9 mouse cellular contexts compared by ENCODE assay signal in genomic region chr16:77685651-77686190, GRCm38 (mm10).
DNase-seq lines count a peak whose midpoint lies in the region; ATAC-seq lines count a peak whose summit lies in the region.
"Had no signal": no experiment of that assay in that cellular context is flagged by ENCODE, and none has a peak within 500 bp of the region (broad histone marks: within the 10 kb centered on the region; RNA-seq: fewer than 3 reads in every experiment).

No protein-coding gene starts in this region.

- no peak for ATAC-seq in midbrain, embryonic 12.5 days (ENCODE audit: low FRiP score, low read depth)
- no peak for ATAC-seq in midbrain, embryonic 11.5 days (ENCODE audit: low FRiP score)
- ATAC-seq in embryonic facial prominence, embryonic 15.5 days (ENCODE audit: insufficient number of reproducible peaks, low FRiP score, low TSS enrichment, low read depth) = no peak
- peak; percentile 94 for ATAC-seq in neural tube, embryonic 13.5 days (ENCODE audit: low read depth)
- no peak for ATAC-seq in inflammation-experienced regulatory T-cells, adult 6 months

- H3K4me3 ChIP-seq in midbrain, embryonic 12.5 days = no peak overlapping the region
- H3K4me3 ChIP-seq in midbrain, embryonic 11.5 days (ENCODE audit: low read depth, low read length) = no peak overlapping the region
- H3K4me3 ChIP-seq in embryonic facial prominence, embryonic 15.5 days (replicated peaks) = no peak overlapping the region
- no peak overlapping the region for H3K4me3 ChIP-seq in neural tube, embryonic 13.5 days

- DNase-seq in adrenal gland, adult 8-10 months = peak; percentile 9
- no peak for DNase-seq in adrenal gland, adult 18-20 months (ENCODE audit: low spot score in 2 of 2)
- no peak for DNase-seq in midbrain, embryonic 11.5 days (ENCODE audit: low spot score, missing footprints)
- DNase-seq in spleen, postnatal 4 days (ENCODE audit: low spot score in 2 of 2) = no peak

- no peaks in the 10 kb centered on the region for H3K27me3 ChIP-seq in midbrain, embryonic 12.5 days
- H3K27me3 ChIP-seq in midbrain, embryonic 11.5 days (ENCODE audit: control insufficient read depth, insufficient read depth, low read length) = no peaks in the 10 kb centered on the region
- no peaks in the 10 kb centered on the region for H3K27me3 ChIP-seq in embryonic facial prominence, embryonic 15.5 days
- no peaks in the 10 kb centered on the region for H3K27me3 ChIP-seq in neural tube, embryonic 13.5 days

- no peaks in the 10 kb centered on the region for H3K9me3 ChIP-seq in midbrain, embryonic 12.5 days
- H3K9me3 ChIP-seq in midbrain, embryonic 11.5 days (ENCODE audit: control insufficient read depth, low read length) = no peaks in the 10 kb centered on the region
- no peaks in the 10 kb centered on the region for H3K9me3 ChIP-seq in embryonic facial prominence, embryonic 15.5 days (replicated peaks)
- H3K9me3 ChIP-seq in neural tube, embryonic 13.5 days = no peaks in the 10 kb centered on the region

- no peak overlapping the region for H3K4me2 ChIP-seq in midbrain, embryonic 12.5 days (replicated peaks)
- H3K4me2 ChIP-seq in midbrain, embryonic 11.5 days = no peak overlapping the region
- no peak overlapping the region for H3K4me2 ChIP-seq in embryonic facial prominence, embryonic 15.5 days (replicated peaks)
- H3K4me2 ChIP-seq in neural tube, embryonic 13.5 days = peak overlapping the region; percentile 4; the same call in 1 of the 2 replicates

- 0 out of 2 replicates have a peak overlapping the region, but pooled peaks have one; percentile 0 for H3K27ac ChIP-seq in midbrain, embryonic 12.5 days (replicated peaks)
- H3K27ac ChIP-seq in midbrain, embryonic 11.5 days (ENCODE audit: low read depth, low read length) = no peak overlapping the region
- peak overlapping the region; percentile 65 for H3K27ac ChIP-seq in embryonic facial prominence, embryonic 15.5 days (replicated peaks)
- peak overlapping the region; percentile 85 for H3K27ac ChIP-seq in neural tube, embryonic 13.5 days (replicated peaks)
- H3K27ac ChIP-seq: liver, embryonic 14.5 days had no signal

- WGBS in midbrain, embryonic 12.5 days = 90% methylated on average over 5 of the region's 5 CpGs
- WGBS in midbrain, embryonic 11.5 days = 88% methylated on average over 5 of the region's 5 CpGs
- WGBS in embryonic facial prominence, embryonic 15.5 days = 69% methylated on average over 5 of the region's 5 CpGs
- WGBS in neural tube, embryonic 13.5 days = 70% methylated on average over 5 of the region's 5 CpGs

- no peaks in the 10 kb centered on the region for H3K36me3 ChIP-seq in midbrain, embryonic 12.5 days
- H3K36me3 ChIP-seq in midbrain, embryonic 11.5 days (ENCODE audit: control insufficient read depth, insufficient read depth, low read length) = no peaks in the 10 kb centered on the region
- H3K36me3 ChIP-seq in embryonic facial prominence, embryonic 15.5 days = no peaks in the 10 kb centered on the region
- no peaks in the 10 kb centered on the region for H3K36me3 ChIP-seq in neural tube, embryonic 13.5 days

- no peak overlapping the region for H3K9ac ChIP-seq in midbrain, embryonic 12.5 days (replicated peaks)
- H3K9ac ChIP-seq in midbrain, embryonic 11.5 days (ENCODE audit: low read length) = no peak overlapping the region
- H3K9ac ChIP-seq in embryonic facial prominence, embryonic 15.5 days = no peak overlapping the region
- H3K9ac ChIP-seq in neural tube, embryonic 13.5 days = no peak overlapping the region
- H3K9ac ChIP-seq: liver, embryonic 14.5 days had no signal

- peaks cover 10% of the 10 kb centered on the region; the same call in 1 of the 2 replicates for H3K4me1 ChIP-seq in midbrain, embryonic 12.5 days
- H3K4me1 ChIP-seq in midbrain, embryonic 11.5 days (ENCODE audit: control insufficient read depth, insufficient read depth, low read length) = no peaks in the 10 kb centered on the region
- peaks cover 6% of the 10 kb centered on the region; the same call in 1 of the 2 replicates for H3K4me1 ChIP-seq in embryonic facial prominence, embryonic 15.5 days
- H3K4me1 ChIP-seq in neural tube, embryonic 13.5 days (replicated peaks) = peaks cover 23% of the 10 kb centered on the region
